Mouse (Mus musculus) C2C12 (cell line): ENCODE results near the gene Erp27.

ENCODE experiments used
- CTCF ChIP-seq: IDR thresholded peaks from one replicate; pipeline ENCODE4 v1.5.1; 2011; ENCODE audit not compliant: control insufficient read depth, insufficient read depth, insufficient read length
- MAX ChIP-seq: IDR thresholded peaks from one replicate; pipeline ENCODE4 v1.6.1; 2011; ENCODE audit warnings: mild to moderate bottlenecking, control low read depth
- MYOG ChIP-seq: IDR thresholded peaks from one replicate; pipeline ENCODE4 v1.6.1; 2011; ENCODE audit not compliant: control insufficient read depth, insufficient read length; ENCODE audit errors: extremely low read depth
- USF1 ChIP-seq: IDR thresholded peaks from one replicate; pipeline ENCODE4 v1.6.1; 2011; ENCODE audit warnings: low read depth, mild to moderate bottlenecking, control low read depth, moderate library complexity

GRCm38 (mm10) chr6:136946241-136946640 lies 24.3 kb upstream of the Erp27 start:
- TF ChIP-seq USF1: no peak
- TF ChIP-seq CTCF: no peak
- TF ChIP-seq MYOG: no peak
- TF ChIP-seq MAX: no peak
